Mouse (Mus musculus) liver, embryonic 16.5 days (tissue): ENCODE measurements at regions not wholly inside any gene's neighbourhood (a gene's known extent, or its start where the extent isn't known, plus 50 kb on each side); places are given as distances from the start of the nearest gene placed in this dataset.

Experiments
- ATAC-seq: fragments of 200-750 bp; cut with Nextera tagmentation; 2 replicates; pipeline ENCODE4 v1.8.0; 2017; ENCODE audit warnings: low read depth, mild to moderate bottlenecking, moderate number of reproducible peaks, moderate library complexity
- H3K27ac ChIP-seq: fragments of 300-500 bp; sonication (generic); 2 replicates; pipeline ENCODE4 v1.5.1; 2014; ENCODE audit warnings: mild to moderate bottlenecking, low read length
- H3K27me3 ChIP-seq: fragments of 300-500 bp; sonication (generic); 2 replicates; pipeline ENCODE4 v1.6.1; 2014; ENCODE audit warnings: low read depth, low read length, mixed read lengths; ENCODE audit not compliant: control insufficient read depth, insufficient read depth
- H3K36me3 ChIP-seq: fragments of 300-500 bp; sonication (generic); 2 replicates; pipeline ENCODE4 v1.6.1; 2014; ENCODE audit warnings: mild to moderate bottlenecking; ENCODE audit not compliant: control insufficient read depth, insufficient read depth
- H3K4me1 ChIP-seq: fragments of 300-500 bp; sonication (generic); 2 replicates; pipeline ENCODE4 v1.6.1; 2014; ENCODE audit warnings: low read depth, low read length, mixed read lengths; ENCODE audit not compliant: control insufficient read depth
- H3K4me2 ChIP-seq: fragments of 300-500 bp; sonication (generic); 2 replicates; pipeline ENCODE4 v1.6.1; 2014; ENCODE audit warnings: low read depth, low read length, mixed read lengths
- H3K4me3 ChIP-seq: fragments of 300-500 bp; sonication (generic); 2 replicates; pipeline ENCODE4 v1.5.1; 2014; ENCODE audit warnings: low read depth, mild to moderate bottlenecking, low read length
- H3K9ac ChIP-seq: fragments of 300-500 bp; sonication (generic); 2 replicates; pipeline ENCODE4 v1.6.1; 2014; ENCODE audit warnings: low read depth, low read length
- H3K9me3 ChIP-seq: fragments of 300-500 bp; sonication (generic); replicated peaks from 2 replicates; pipeline ENCODE4 v1.6.1; 2016; ENCODE audit warnings: low read length; ENCODE audit not compliant: control insufficient read depth
- WGBS: fragments of 180-500 bp; shearing (Covaris S2); extraction: QIAGEN DNeasy Blood & Tissue Kit; methylation state at CpG from one replicate; pipeline ENCODE4 v1.1.7; 2014; ENCODE audit not compliant: insufficient replicate concordance; 5-methylcytosine and 5-hydroxymethylcytosine counted together

DNA sequence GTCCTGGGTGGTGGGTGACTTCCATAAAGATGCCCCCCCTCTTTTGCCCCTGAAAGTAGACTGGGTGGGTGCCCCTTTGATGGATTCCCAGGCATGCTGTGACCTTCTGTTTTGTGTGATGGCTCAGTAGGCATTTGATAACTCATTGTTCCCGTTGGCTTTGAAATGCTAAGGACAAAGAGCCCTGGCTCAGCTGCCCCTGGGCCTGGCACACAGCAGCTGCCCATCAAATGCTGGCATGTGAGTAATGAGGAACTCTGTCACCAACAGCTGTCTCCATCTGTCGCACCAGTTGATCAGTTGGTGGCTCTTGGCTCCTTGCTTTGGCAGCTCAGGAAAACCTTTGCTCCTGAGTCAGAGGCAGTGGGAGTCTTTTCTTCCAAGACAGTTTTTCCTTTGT, 264.8 kb upstream of the Cxcr4 start:
- Histone ChIP-seq H3K27me3 (no peaks in the 10 kb centered on the region), H3K9me3 (no peaks in the 10 kb centered on the region), H3K9ac (no peak overlapping the region), H3K4me3 (no peak overlapping the region), H3K4me2 (no peak overlapping the region), H3K36me3 (no peaks in the 10 kb centered on the region), H3K27ac (no peak overlapping the region), H3K4me1 (no peaks in the 10 kb centered on the region)
- WGBS = 57% methylated on average over 2 of the region's 2 CpGs
- no peak for ATAC-seq

DNA sequence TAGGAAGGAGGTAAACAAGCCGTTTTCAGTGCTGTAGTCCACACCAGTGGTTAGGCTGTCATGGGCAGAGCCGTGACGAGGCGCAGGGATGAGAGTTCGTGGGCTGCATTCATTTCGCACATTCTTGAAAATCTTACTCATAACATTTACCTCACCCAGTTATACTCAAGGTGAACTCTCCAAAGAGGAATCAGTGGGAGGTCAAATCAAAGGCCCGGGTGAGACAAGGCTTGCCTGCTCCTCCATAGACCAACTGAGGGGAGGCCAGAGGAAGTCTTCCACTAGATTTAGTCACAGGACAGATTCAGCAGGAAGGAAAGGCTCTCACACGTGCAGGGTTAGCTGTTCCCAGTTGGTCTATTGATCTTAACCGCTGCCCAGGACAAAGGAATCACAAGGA, 262.6 kb upstream of the Cxcr4 start:
- no peaks in the 10 kb centered on the region for H3K9me3 ChIP-seq
- H3K36me3 ChIP-seq = no peaks in the 10 kb centered on the region
- no peak overlapping the region for H3K4me3 ChIP-seq
- WGBS = 58% methylated on average over 9 of the region's 9 CpGs
- no peaks in the 10 kb centered on the region for H3K27me3 ChIP-seq
- no peak overlapping the region for H3K27ac ChIP-seq
- H3K4me2 ChIP-seq = no peak overlapping the region
- ATAC-seq = no peak
- H3K4me1 ChIP-seq = no peaks in the 10 kb centered on the region
- no peak overlapping the region for H3K9ac ChIP-seq

DNA sequence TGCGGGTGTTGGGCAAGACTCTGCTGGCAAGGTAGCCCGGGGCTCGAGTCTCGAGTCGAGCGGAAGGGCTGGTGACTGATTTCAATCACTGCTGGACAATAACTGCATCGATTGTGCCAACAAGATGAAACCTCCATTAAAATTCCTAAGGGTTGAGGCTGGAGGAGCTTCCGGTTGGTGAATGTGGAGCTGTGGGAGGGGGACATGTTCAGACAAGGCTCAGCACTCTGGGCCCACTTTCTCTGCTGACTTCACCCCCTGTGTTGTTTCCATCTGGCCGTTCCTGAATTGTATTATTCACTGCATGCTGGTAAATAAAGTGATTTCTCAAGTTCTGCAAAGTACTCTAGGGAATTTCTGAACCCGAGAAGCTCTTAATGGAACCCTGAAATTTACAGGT, 261.2 kb upstream of the Cxcr4 start:
- Histone ChIP-seq H3K36me3 (no peaks in the 10 kb centered on the region), H3K4me1 (no peaks in the 10 kb centered on the region), H3K27ac (no peak overlapping the region), H3K4me3 (no peak overlapping the region), H3K4me2 (no peak overlapping the region), H3K9me3 (no peaks in the 10 kb centered on the region), H3K9ac (no peak overlapping the region), H3K27me3 (no peaks in the 10 kb centered on the region)
- ATAC-seq = no peak
- 67% methylated on average over 9 of the region's 10 CpGs for WGBS

DNA sequence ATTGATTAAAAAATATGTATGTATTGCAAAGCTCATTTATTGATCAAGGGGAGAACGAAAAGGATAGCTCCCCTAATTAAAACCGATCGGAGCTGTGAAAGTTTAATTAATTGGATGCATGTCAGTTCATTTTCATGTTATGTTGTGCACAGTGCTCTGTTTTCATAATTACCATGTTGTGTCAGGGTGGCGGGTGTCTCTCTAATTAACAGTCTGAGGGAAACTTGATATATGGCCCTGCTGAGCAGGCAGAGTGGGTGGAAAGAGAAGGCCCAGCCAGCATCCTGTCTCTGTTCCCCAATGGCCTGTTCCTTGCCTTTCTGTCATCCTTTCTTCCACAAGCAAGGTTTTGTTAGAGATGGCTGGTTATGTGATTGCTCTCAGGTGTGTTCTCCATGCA, 245.3 kb upstream of the Cxcr4 start:
- Histone ChIP-seq H3K9ac (no peak overlapping the region), H3K4me1 (no peaks in the 10 kb centered on the region; the same call in 1 of the 2 replicates), H3K36me3 (no peaks in the 10 kb centered on the region), H3K9me3 (no peaks in the 10 kb centered on the region), H3K27me3 (no peaks in the 10 kb centered on the region), H3K4me3 (no peak overlapping the region), H3K27ac (no peak overlapping the region), H3K4me2 (no peak overlapping the region)
- no peak for ATAC-seq
- 67% methylated on average over 4 of the region's 4 CpGs for WGBS

DNA sequence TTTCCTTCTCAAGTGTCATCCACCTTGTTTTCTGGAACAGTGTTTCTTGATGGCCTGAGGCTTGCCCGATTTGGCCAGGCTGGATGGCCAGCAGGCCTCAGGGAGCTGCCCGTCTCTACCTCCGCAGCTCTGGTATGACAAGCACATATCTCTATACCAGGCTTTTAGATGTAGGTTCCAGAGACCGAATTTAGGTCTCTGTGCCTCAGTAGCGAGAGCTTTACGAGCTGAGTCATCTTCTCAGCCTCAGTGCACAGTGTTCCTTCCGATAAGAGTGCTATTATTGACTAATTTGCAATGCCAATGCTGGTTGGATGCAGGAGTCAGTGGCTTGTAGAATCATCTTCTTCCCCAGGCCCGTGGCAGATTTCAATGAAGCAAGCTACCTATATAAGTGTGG, 243.4 kb upstream of the Cxcr4 start:
- no peaks in the 10 kb centered on the region for H3K27me3 ChIP-seq
- 57% methylated on average over 8 of the region's 8 CpGs for WGBS
- H3K27ac ChIP-seq = no peak overlapping the region
- no peaks in the 10 kb centered on the region for H3K36me3 ChIP-seq
- H3K4me1 ChIP-seq = no peaks in the 10 kb centered on the region; the same call in 1 of the 2 replicates
- H3K9ac ChIP-seq = no peak overlapping the region
- H3K9me3 ChIP-seq = no peaks in the 10 kb centered on the region
- ATAC-seq = no peak
- no peak overlapping the region for H3K4me2 ChIP-seq
- no peak overlapping the region for H3K4me3 ChIP-seq

DNA sequence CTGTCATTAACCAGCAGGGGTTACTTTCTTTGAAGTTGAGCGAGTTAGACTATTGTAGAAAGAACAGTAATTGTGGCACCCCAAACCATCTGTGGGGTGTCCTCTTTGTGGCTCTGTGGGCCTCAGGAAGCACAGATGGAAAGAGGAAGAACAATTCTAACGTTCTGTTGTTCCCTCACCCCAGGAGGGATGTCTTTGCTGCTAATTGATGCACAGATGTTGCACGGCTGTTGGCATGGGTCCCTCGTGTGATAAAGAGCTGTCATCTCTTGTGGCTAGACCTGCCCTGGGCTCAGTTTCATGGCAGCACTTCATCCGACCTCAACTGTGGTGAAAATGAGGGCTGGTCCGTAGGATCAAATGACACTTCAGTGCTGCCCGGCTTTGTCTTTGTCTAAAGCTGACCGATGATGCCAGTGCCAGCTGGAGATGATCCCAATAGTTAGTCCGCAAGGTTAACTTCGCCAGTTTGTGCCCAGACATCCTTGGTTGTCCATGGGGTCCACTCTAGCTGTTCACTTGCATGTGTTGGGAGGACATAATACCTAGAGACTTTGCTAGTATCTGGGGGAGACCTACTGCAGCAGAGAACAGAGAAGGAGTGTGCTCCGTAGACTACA, 241.1 kb upstream of the Cxcr4 start:
- WGBS = 34% methylated on average over 11 of the region's 11 CpGs
- ATAC-seq = 0 out of 2 replicates have a peak, but pooled peaks have one; percentile 13

DNA sequence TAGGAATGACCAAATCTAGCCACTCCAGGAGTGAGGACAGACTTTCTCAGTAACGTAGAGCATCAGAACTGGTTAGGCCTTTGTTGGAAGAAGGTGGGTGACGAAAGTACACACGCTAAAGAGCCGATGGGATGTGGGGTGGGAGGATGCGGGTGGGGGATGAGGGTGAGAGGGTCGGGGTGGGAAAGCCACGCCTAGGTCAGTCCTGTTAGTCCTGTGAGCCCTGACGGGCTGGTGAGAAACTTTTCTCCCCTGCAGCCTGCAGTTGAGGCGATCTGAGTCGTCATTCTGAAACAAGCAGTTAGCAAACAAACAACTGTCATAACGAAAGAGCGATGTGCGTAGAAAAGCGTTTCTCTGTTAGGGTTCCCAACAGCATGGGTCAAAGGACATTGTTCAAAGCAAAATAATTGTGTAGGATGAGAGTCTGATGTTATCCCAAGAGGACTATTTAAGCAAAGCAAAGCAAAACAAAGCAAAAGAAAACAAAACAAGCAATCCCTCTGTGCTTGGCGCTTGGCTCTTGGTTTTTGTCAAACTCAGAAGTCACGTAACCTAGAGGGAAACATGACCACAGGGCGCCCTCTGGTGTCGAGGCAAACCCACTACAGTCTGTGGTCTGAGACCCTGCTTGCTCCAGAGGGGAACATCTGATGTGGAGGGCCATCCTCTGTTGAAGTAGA, 240.2 kb upstream of the Cxcr4 start:
- Histone ChIP-seq H3K4me1 (no peaks in the 10 kb centered on the region; the same call in 1 of the 2 replicates), H3K4me3 (peak overlapping the region; percentile 34), H3K9me3 (no peaks in the 10 kb centered on the region), H3K4me2 (peak overlapping the region; percentile 54), H3K27me3 (no peaks in the 10 kb centered on the region), H3K9ac (peak overlapping the region; percentile 12; the same call in 1 of the 2 replicates), H3K27ac (no peak overlapping the region), H3K36me3 (no peaks in the 10 kb centered on the region)
- 22% methylated on average over 18 of the region's 18 CpGs for WGBS
- ATAC-seq = 0 out of 2 replicates have a peak, but pooled peaks have one; percentile 41

More for the DNA sequence above, 241.1 kb upstream of the Cxcr4 start:
- Histone ChIP-seq H3K9ac (no peak overlapping the region), H3K4me3 (no peak overlapping the region), H3K36me3 (no peaks in the 10 kb centered on the region), H3K9me3 (no peaks in the 10 kb centered on the region), H3K4me2 (no peak overlapping the region), H3K4me1 (no peaks in the 10 kb centered on the region; the same call in 1 of the 2 replicates), H3K27me3 (no peaks in the 10 kb centered on the region), H3K27ac (no peak overlapping the region)

DNA sequence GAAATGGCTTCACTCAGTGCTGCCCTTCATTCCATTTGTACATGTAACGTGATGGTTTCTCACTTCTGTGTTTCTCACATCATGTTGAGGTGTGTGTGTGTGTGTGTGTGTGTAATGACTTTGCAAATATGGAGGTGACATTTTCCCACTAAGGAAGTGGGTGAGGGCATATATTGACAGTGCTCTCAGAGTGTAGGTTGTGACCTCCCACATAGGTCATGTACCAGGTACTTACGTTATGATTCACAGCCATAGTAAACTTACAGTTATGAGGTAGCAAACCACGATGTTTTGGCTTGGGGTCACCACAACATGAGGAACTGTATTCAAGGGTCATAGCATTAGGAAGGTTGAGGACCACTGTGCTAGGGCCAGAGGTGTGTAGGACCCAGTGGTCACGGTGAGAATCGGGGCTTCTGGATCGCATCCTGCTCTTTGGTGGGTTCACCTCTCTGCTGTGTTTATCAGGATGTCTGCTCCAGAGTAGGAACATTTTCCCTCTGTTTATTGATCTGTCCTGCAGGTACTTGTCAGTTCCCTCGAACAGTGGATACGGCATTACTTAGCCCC, 238.7 kb upstream of the Cxcr4 start:
- H3K36me3 ChIP-seq = no peaks in the 10 kb centered on the region
- no peak overlapping the region for H3K4me3 ChIP-seq
- no peaks in the 10 kb centered on the region for H3K27me3 ChIP-seq
- H3K27ac ChIP-seq = no peak overlapping the region
- ATAC-seq = no peak
- H3K4me2 ChIP-seq = no peak overlapping the region
- no peaks in the 10 kb centered on the region; the same call in 1 of the 2 replicates for H3K4me1 ChIP-seq
- no peak overlapping the region for H3K9ac ChIP-seq
- H3K9me3 ChIP-seq = no peaks in the 10 kb centered on the region
- WGBS = 74% methylated on average over 8 of the region's 8 CpGs

DNA sequence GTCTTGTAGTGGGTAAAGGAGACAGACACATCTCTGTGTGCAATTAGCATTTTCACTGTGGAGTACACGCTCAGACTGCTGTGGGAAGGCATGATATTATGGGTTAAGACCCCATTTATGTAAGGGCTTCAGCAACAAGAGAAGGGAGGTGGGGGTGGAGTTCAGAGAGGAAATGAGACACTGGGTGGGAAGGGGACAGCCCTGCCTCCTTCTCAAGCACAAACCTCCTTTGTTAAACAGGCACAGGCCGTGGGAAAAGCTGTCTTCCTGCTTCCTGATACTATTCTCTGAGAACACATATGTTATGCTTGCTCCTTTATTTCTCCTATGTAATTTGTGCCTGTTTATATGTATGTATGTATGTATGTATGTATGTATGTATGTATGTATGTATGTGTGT, 237.4 kb upstream of the Cxcr4 start:
- no peak overlapping the region for H3K27ac ChIP-seq
- H3K9ac ChIP-seq = no peak overlapping the region
- no peak overlapping the region for H3K4me3 ChIP-seq
- H3K4me1 ChIP-seq = no peaks in the 10 kb centered on the region; the same call in 1 of the 2 replicates
- ATAC-seq = no peak
- H3K4me2 ChIP-seq = no peak overlapping the region
- WGBS = 28% methylated on average over 2 of the region's 2 CpGs
- no peaks in the 10 kb centered on the region for H3K36me3 ChIP-seq
- no peaks in the 10 kb centered on the region for H3K27me3 ChIP-seq
- no peaks in the 10 kb centered on the region for H3K9me3 ChIP-seq
